In genomic region chr17:51812942-51813783, GRCm38 (mm10) we compare ENCODE assay signal across 8 mouse cellular contexts. TPM values are rescaled to one million over a fixed set of nuclear protein-coding genes. Genes with fewer than 3 reads are reported as not detected.
DNase-seq lines count a peak whose midpoint lies in the region; ATAC-seq lines count a peak whose summit lies in the region.

No protein-coding gene starts in this region.

- WGBS in embryonic facial prominence, embryonic 13.5 days = under 1% methylated on average over 72 of the region's 115 CpGs
- under 1% methylated on average over 89 of the region's 115 CpGs for WGBS in heart, embryonic 16.5 days

- peak overlapping the region; percentile 84 for H3K4me3 ChIP-seq in embryonic facial prominence, embryonic 13.5 days
- H3K4me3 ChIP-seq in heart, embryonic 16.5 days (ENCODE audit: low read length) = peak overlapping the region; percentile 97
- peak overlapping the region; percentile 91 for H3K4me3 ChIP-seq in megakaryocyte, embryonic 14.5 days (replicated peaks)

- peak overlapping the region; percentile 88 for H3K9ac ChIP-seq in embryonic facial prominence, embryonic 13.5 days
- peak overlapping the region; percentile 94 for H3K9ac ChIP-seq in heart, embryonic 16.5 days (ENCODE audit: low read length)

- peaks cover 11% of the 10 kb centered on the region for H3K27me3 ChIP-seq in embryonic facial prominence, embryonic 13.5 days
- no peaks in the 10 kb centered on the region for H3K27me3 ChIP-seq in heart, embryonic 16.5 days (ENCODE audit: control insufficient read depth, insufficient read depth, low read length)
- peaks cover 64% of the 10 kb centered on the region for H3K27me3 ChIP-seq in megakaryocyte, embryonic 14.5 days (replicated peaks)

- DNase-seq in ES-CJ7 (ENCODE audit: low read depth, low spot score) = peak; percentile 34
- DNase-seq in adrenal gland, postnatal 14 days = peak; percentile 84
- peak; percentile 39 to 64 for DNase-seq in kidney, postnatal 25 days
- peak; percentile 74 for DNase-seq in retina, postnatal 7 days (ENCODE audit: low read depth, low spot score)
- DNase-seq in urinary bladder, postnatal 36 days (ENCODE audit: low spot score in 2 of 2) = peak; percentile 31 to 35

- peak; percentile 72 for ATAC-seq in embryonic facial prominence, embryonic 13.5 days (ENCODE audit: insufficient number of reproducible peaks, insufficient read depth, low FRiP score, low TSS enrichment, low read depth)
- peak; percentile 87 for ATAC-seq in heart, embryonic 16.5 days (replicated peaks; ENCODE audit: extremely low read depth, insufficient read depth, low FRiP score)

- no peaks in the 10 kb centered on the region for H3K9me3 ChIP-seq in embryonic facial prominence, embryonic 13.5 days
- H3K9me3 ChIP-seq in heart, embryonic 16.5 days (replicated peaks; ENCODE audit: control insufficient read depth, low read length) = no peaks in the 10 kb centered on the region
- no peaks in the 10 kb centered on the region for H3K9me3 ChIP-seq in megakaryocyte, embryonic 14.5 days

- no peaks in the 10 kb centered on the region for H3K36me3 ChIP-seq in embryonic facial prominence, embryonic 13.5 days
- H3K36me3 ChIP-seq in heart, embryonic 16.5 days (ENCODE audit: control insufficient read depth, insufficient read depth) = no peaks in the 10 kb centered on the region
- H3K36me3 ChIP-seq in megakaryocyte, embryonic 14.5 days (replicated peaks; ENCODE audit: low read length) = no peaks in the 10 kb centered on the region

- H3K4me1 ChIP-seq in embryonic facial prominence, embryonic 13.5 days = peaks cover 9% of the 10 kb centered on the region
- no peaks in the 10 kb centered on the region for H3K4me1 ChIP-seq in heart, embryonic 16.5 days (ENCODE audit: control insufficient read depth, insufficient read depth, low read length)
- H3K4me1 ChIP-seq in megakaryocyte, embryonic 14.5 days = peaks cover 17% of the 10 kb centered on the region

- peak overlapping the region; percentile 78 for H3K27ac ChIP-seq in embryonic facial prominence, embryonic 13.5 days
- peak overlapping the region; percentile 89 for H3K27ac ChIP-seq in heart, embryonic 16.5 days (ENCODE audit: low read length)

- H3K4me2 ChIP-seq in embryonic facial prominence, embryonic 13.5 days = peak overlapping the region; percentile 88
- H3K4me2 ChIP-seq in heart, embryonic 16.5 days (ENCODE audit: low read depth, low read length) = peak overlapping the region; percentile 88

RNA-seq across cellular contexts. Expression of gene Satb1, which starts 19.9 kb away (rescaled TPM):
- 21.2 and 39.7 TPM in 2 replicates for total RNA-seq in adrenal gland, postnatal 14 days (2021)
- 18.0 and 20.2 TPM in 2 replicates for polyA plus RNA-seq in embryonic facial prominence, embryonic 13.5 days (2015; fragmentation: Nextera tagmentation; extraction: Ambion mirVana)
- 14.0 and 34.0 TPM in 2 replicates for polyA plus RNA-seq in heart, embryonic 16.5 days (2015; fragmentation: Nextera tagmentation; extraction: Ambion mirVana)
- polyA plus RNA-seq in megakaryocyte, embryonic 14.5 days (2012; ENCODE audit: insufficient read depth, low replicate concordance) = 0.46 and 0.52 TPM in 2 replicates

Comparison
In these comparisons a context has a peak if more than half of its experiments do, and no peak if none do; other contexts are left out.
1. Peak in every context shown above with its lines: DNase-seq, ATAC-seq, H3K4me3 ChIP-seq and H3K27ac ChIP-seq.
2. DNase-seq: peak in every context shown above with its lines; median percentile 84 in adrenal gland, postnatal 14 days; 74 in retina, postnatal 7 days; 52 in kidney, postnatal 25 days; 34 in ES-CJ7; 33 in urinary bladder, postnatal 36 days.